Mouse (Mus musculus) ovary, postnatal 14 days (tissue): ENCODE data around the gene Nup188.

ENCODE experiments used
- DNase-seq: peaks from one replicate; pipeline ENCODE4 v3.0.0; 2022; ENCODE audit warnings: low spot score

Gene Nup188

GRCm38 (mm10) chr2:30256616-30257350 is 29.4 kb upstream of the Nup188 start:
- DNase-seq, result no peak

GRCm38 (mm10) chr2:30257699-30258460 is 28.3 kb upstream of the Nup188 start:
- no peak for DNase-seq

GRCm38 (mm10) chr2:30258600-30258999 is 27.6 kb upstream of the Nup188 start:
- DNase-seq, result no peak

- no peak for DNase-seq
Observed at GRCm38 (mm10) chr2:30259131-30260064, 26.8 kb upstream of the Nup188 start.

GRCm38 (mm10) chr2:30261064-30261736 is 25.0 kb upstream of the Nup188 start:
- DNase-seq, result no peak

- DNase-seq, result no peak
Observed at GRCm38 (mm10) chr2:30261921-30262839, 24.0 kb upstream of the Nup188 start.

- DNase-seq, result peak; percentile 71
Observed at GRCm38 (mm10) chr2:30262840-30263441, 23.3 kb upstream of the Nup188 start.

GRCm38 (mm10) chr2:30263811-30264210 is 22.4 kb upstream of the Nup188 start:
- DNase-seq, result no peak

GRCm38 (mm10) chr2:30264671-30265519 is 21.3 kb upstream of the Nup188 start:
- DNase-seq, result no peak

- no peak for DNase-seq
Observed at GRCm38 (mm10) chr2:30265767-30266253, 20.4 kb upstream of the Nup188 start, which contains the start of gene Phyhd1. Phyhd1 (plus strand) TSS chr2:30266203.

- peak; percentile 76 for DNase-seq
Observed at GRCm38 (mm10) chr2:30266392-30266941, 19.7 kb upstream of the Nup188 start.

GRCm38 (mm10) chr2:30267466-30267865 is 18.7 kb upstream of the Nup188 start:
- DNase-seq, result no peak

GRCm38 (mm10) chr2:30268371-30268770 is 17.8 kb upstream of the Nup188 start:
- DNase-seq, result no peak

GRCm38 (mm10) chr2:30269241-30269990 is 16.8 kb upstream of the Nup188 start:
- no peak for DNase-seq

- DNase-seq, result peak; percentile 65
Observed at GRCm38 (mm10) chr2:30270134-30270533, 16.1 kb upstream of the Nup188 start.

GRCm38 (mm10) chr2:30280743-30281142 is 5.5 kb upstream of the Nup188 start, which contains the start of gene Gm28038:
Gm28038 (plus strand) TSS chr2:30281043.
- DNase-seq, result no peak

- DNase-seq, result no peak
Observed at GRCm38 (mm10) chr2:30281651-30282050, 4.5 kb upstream of the Nup188 start.

- DNase-seq, result no peak
Observed at GRCm38 (mm10) chr2:30283193-30283592, 3.0 kb upstream of the Nup188 start.
